13 mouse cellular contexts compared by ENCODE assay signal in the genomic region with DNA sequence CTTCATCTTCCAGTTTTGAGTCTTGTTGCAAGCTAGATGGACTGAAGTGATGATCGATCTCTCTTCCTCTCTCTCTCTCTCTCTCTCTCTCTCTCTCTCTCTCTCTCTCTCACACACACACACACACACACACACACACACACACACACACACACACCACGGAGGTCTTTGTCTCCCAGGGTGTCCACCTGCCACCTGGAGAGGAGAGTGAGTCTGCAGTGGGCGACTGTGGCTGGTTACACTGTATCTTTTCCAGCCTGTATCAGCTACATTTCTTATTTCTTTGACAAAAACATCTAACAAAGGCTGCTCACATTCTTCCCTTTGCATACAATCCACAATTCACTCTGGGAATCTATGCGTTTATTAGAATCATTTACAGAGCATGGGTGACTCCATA.
"Had no signal": no experiment of that assay in that cellular context is flagged by ENCODE, and none has a peak within 500 bp of the region (broad histone marks: within the 10 kb centered on the region; RNA-seq: fewer than 3 reads in every experiment).

No protein-coding gene starts in this region.

- H3K36me3 ChIP-seq: kidney, embryonic 15.5 days; liver, embryonic 13.5 days had no signal

- H3K9me3 ChIP-seq: kidney, embryonic 15.5 days; liver, embryonic 13.5 days had no signal

- DNase-seq: kidney, adult 11 months; kidney, adult 8-10 months; kidney, postnatal 10 days; kidney, postnatal 36 days; layer of hippocampus, postnatal 36 days; liver, embryonic 13.5 days; lung, adult 2 months; lung, postnatal 14 days; lung, postnatal 4 days; midbrain, embryonic 14.5 days had no signal

- H3K9ac ChIP-seq: kidney, embryonic 15.5 days; liver, embryonic 13.5 days had no signal

- H3K4me3 ChIP-seq: kidney, embryonic 15.5 days; left cerebral cortex, adult 2 months; liver, embryonic 13.5 days had no signal

- H3K27me3 ChIP-seq: kidney, embryonic 15.5 days; liver, embryonic 13.5 days had no signal

- H3K4me1 ChIP-seq: kidney, embryonic 15.5 days had no signal

- H3K27ac ChIP-seq: kidney, embryonic 15.5 days; left cerebral cortex, adult 2 months; liver, embryonic 13.5 days had no signal

- H3K4me2 ChIP-seq: kidney, embryonic 15.5 days; liver, embryonic 13.5 days; midbrain, embryonic 11.5 days had no signal
